Mouse (Mus musculus): Measurements from ENCODE around the gene Atp2b1.
"Not testable (repeated sequence)": the region's sequence is repeated elsewhere in the genome, so short reads cannot be mapped to it uniquely, and the experiment has no call there.

Atp2b1 gene

DNA sequence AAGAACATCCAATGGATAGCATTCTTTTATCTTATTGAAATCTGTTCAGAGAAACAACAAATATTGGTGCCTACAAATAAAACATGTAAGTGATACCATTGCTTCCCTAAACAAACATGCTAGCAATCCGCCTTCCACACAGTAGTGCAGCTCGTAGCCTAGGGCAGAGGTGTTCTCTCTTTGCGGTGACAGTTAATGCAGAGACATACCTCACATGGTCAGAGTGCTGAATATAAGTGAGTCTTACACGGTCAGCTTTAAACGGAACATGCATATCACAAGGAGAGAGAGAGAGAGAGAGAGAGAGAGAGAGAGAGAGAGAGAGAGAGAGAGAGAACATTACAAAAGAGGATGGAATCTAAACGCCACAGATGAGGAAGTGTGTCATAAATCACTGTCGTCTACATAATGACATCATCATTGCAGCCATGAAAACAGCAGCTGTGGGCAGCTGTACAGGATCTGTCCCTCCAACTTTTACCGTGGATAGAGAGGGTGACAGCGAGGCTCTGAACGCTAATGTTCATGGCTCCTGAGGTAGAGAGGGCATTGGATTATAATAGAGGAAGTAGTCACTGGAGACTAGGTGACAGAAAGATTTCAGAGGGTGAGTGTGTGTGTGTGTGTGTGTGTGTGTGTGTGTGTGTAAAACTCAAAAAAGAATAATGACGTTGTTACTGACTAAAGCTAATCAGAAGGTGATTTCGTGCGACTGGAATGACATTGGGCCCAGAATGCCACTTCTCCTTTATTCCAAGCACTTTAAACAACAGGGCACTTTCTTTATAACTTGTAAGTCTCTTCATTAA, 52.4 kb downstream of the Atp2b1 start:
- no peak for DNase-seq

DNA sequence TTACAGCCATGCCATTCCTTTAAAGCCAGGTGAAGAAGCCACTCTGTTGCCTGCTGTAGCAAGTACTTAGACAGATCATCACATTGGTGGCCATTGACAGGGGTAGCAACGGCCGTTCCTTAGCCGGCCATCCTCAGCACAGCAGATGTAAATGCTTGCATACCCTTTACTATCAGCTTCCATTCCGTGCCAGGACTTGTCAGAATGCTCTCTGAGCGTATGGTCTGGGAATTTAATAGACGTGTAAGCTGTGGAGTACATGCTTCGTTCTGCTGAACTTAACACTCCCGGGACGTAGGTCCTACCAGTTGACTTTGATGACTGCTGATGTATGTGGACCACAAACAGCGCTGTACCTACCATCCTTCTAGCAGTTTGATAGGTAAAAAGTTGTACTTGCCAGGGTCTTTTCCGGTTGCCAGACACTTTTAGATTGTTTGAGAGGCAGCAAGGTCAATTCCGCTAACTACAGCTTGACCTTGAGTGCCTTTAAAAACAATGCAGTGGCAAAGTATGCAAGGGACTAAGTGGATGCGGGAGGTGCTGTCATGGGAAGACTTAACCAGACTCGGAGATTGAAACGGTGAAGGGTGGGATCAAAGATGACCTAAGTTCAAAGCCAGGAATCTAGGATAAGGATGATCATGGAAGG, 53.2 kb downstream of the Atp2b1 start:
- DNase-seq, result no peak

DNA sequence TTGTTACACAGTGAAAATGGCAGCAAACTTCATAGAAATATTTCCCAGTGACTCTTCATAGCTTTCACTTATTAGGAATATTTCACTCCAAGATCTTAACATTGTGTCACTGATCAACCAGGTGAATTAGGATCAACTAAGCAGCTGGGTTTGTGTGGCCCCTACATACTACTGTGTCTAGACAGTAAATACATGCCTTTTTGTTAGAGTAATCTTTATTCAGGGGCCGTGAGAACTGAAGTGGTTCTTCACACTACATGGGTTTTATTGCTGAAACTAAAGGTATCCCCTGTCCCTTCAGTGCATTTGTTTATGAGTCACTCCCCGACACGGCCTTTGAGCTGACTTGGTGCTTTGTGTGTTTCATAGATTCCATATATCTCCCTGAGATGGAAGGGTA, 56.7 kb downstream of the Atp2b1 start:
- no peak for DNase-seq

DNA sequence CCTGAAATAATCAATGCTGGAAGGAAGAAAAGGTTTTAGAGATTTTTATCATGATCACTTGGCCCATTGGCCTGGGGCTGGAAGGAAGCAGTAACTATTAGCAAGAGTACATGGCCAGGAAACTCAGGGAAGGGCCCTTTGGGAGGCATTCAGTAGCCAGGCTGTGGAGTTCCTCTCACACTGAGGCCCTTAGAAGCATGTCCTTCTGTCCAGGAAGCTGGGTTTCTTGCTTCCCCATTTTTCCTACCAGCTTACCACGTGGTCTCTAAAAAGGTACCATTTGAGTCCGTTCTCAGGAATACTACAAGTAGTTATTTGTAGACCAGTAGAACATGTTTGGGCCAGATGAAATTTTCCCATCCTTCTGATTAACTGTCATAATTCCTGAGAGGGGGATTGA, 58.2 kb downstream of the Atp2b1 start:
- DNase-seq, result no peak

DNA sequence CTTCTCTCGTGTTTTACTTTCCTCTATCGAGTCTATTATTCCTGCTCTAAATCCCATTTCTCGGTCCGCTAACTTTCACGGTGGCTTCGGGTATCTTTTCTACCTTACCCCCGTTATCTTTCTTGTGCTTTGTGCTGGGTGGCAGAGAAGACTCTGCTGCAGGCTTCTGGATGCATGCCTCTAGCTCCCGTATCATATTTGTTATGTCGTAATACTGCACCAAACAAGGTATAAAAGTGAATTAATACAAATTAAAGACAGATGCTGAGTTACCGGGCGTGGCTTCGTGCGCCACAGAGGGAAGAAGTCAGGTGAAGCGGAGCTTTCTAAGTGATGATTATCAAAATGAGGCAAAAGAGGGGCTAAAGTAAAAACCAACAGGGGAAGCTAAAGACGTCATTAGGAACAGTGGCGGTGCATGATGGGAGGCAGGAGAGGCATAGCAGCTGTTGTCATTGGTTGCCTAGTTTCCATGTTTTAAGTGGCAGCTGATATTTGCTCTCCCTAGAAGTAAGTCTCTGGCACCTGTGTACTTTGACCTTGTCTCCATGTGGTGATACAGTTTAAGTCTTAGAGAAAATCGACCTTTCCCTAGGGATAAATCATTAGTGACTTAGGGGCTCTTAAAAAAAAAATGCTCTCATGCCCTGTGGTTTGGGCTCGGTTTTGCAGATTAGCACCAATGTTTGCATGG, 58.9 kb downstream of the Atp2b1 start:
- DNase-seq, result no peak

DNA sequence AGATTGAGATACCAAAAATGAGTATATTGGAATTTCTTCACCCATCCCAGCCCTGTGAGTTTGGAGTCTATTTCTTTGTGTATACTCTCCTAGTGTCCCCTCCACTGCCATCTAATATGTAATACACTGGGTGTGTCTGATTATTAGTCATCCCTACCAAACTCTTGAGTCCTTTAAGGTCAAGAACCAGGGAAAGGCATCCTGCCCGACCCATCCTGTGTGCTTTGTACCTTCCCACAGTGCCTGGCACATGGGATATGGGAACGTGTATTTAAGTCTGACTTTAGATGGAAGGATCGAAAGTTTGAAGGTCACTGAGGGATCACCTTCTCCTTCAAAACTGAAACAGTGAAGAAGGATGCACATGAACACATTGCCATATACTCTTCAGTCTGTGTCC, 60.4 kb downstream of the Atp2b1 start:
- no peak for DNase-seq

DNA sequence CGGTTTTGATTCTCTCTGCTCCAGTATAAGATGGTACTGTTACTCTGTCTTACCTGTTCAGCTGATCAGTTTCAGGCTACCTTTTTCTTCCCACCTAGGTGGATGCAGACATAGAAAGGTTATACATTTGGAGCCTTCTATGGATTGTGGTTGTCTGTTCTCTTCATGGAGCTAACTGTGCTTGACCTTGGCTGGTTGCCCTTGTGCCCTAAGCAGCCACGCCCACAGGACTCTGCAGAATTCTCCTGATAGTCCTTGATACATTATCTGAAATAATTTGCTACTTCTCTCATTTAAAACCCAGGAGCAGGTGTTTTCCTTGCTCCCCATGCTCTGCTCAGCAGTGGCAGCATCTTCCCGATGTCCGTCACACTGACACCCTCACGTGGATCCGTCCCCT, 61.4 kb downstream of the Atp2b1 start:
- no peak for DNase-seq

DNA sequence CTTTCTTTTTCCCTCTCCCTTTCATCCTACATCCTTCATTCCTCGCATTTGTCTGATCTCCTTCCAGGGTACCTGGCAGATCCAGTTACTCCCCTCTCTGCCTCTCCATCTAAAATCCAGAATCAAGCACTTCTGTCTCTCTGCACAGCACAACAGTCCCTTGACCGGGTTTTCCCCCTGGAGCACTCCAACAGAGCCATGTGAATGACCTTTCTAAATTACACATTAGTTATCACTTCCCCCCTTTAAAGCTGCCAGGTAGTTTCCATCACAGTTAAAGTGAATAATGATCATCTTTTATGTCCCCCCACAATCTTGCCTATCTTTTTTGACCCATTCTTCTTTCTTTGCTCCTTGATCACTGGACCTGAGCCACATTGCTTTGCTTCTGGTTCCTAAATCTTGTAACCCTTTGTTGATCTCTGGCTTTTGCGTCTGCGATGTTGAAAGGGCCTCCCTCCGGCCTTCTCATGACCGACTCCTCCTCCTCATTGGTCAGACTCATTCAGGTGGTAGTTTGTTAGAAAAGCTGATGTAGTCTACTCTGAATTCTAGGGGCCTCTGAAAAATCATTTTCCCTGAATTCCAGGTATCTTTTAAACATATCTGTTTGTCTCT, 62.8 kb downstream of the Atp2b1 start:
- DNase-seq, result no peak

DNA sequence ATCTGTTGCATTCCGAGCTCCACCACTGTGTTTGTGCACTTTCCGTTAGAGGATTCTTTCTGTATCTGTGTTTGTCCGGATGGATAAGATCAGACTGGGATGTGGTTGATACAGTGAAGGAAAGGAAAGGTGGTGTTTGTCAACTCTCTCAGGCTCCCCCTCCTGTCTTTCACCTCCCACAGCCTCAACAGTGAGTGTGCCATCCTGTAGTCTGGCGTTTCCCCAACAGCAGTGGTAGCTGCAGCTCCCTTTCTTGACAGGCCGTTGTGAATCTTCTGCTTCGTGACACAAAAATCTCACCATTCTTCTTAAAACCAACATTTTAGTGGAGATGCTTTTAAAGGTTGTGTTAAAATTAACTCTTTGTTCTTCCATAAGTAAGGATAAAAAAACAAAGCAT, 64.6 kb downstream of the Atp2b1 start:
- no peak for DNase-seq

DNA sequence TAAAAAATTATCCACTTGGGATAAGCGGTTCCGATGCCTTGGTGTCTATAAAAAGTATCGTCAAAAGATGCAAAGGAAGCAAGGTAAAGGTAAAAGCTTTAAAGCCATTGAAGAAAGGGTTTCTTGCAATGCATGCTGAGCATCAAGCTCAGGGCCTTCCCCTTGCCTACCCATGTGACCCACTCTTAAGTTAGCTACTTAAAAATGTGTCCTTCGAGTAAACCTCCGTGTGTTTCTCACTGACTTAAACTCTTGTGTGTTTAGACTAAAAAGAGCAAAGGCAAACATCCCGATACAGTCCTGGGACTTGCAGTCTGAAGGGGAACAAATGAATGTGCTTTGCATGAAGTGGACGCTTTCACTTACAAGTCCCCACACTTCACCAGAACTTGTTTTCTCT, 65.1 kb downstream of the Atp2b1 start:
- no peak for DNase-seq

DNA sequence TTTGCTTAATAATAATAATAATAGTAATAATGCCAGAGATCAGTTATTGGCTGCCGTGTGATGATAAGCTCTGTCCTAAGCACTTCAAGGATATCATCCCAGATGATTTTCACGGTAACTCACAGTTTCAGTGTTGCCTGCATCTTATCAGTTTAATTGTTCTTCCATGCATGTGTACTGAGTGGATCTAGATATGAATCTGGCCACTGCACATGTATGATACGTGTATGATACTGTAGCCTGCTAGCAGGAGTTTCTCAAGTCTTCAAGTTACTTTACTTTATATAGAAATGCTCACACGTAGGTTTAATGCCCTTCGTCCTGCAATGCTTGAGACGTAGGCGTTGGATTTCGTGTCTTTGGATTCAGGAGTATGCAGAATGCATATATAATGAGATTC, 65.7 kb downstream of the Atp2b1 start:
- no peak for DNase-seq

DNA sequence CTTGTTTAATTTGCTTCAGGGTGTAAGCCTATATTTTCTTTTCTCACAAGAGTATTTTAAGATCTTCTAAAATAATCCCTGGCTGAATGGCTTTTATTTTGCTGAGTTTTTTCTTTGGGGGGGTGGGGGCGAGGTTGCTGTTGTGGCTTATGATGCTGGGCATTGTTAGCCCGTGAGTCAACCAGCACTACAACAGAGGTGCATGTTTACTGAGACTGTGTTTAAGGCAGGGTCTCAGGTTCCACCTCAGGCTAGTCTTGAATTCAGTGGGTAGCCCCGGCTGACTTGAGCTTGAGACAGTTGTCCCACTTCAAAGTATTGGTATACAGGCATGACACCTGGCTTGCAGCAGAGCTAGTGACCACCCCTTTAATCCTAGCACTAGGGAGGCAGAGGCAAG, 77.8 kb downstream of the Atp2b1 start:
- DNase-seq, result no peak

DNA sequence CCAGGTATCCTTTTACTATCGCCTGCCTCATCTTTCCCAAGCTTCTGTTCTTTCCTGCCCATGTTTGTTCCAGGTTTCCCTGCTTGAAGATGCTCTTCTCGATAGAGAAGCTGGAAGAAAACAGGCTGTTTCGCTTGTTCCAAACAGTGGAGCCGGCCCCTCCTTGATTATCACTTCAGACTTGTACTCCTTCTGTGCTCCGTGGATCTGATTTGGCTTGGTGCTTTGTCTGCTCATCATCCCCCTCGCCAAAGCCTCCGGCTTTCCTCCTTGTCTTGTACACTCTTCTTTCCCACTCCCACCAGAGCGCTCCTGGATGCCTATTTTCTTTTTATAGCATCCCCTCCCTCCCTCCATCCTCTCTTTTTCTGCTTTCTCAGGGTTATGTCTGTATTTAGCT, 79.0 kb downstream of the Atp2b1 start:
- no peak for DNase-seq

DNA sequence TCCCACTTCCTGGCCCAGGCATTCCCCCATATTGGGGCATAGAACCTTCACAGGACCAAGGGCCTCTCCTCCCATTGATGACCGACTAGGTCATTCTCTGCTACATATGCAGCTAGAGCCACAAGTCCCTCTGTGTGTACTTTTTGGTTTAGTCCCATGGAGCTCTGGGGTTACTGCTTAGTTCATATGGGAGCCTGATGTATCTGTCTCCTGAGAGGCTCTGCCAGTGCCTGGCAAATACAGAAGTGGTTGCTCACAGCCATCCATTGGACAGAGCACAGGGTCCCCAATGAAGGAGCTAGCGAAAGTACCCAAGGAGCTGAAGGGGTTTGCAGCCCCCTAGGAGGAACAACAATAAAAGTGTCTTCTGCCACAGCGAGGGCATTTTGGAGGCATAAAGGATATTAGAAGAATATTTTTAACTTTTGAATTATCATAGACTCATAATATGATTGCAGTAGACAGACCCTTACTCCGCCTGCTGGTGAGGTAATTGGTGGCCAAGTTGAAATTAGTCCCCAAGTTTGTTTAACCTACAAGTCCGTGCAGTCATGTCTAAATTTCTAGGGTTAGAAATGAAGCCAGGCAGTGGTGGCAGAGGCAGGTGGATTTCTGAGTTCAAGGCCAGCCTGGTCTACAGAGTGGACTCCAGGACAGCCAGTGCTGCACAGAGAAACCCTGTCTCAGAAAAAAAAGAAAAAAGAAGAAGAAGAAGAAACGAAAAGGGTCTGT, 81.0 kb downstream of the Atp2b1 start:
- DNase-seq, result not testable (repeated sequence)

DNA sequence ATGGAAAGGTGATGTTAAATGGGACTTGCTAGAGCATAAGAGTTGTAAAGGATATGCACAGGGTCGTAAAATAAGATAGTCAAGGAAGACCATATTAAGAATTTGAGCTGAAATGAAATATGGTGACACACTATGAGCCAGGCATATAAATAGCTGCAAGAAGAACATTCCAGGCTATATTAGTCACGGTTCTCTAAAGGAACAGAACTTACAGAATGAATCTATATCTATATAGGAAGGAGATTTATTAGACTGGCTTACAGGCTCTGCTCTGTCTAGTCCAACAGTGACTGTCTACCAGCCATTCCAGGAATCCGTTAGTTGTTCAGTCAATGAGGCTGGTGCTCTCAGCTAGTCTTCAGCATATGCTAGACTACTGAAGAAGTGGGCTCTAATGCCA, 90.7 kb downstream of the Atp2b1 start:
- DNase-seq, result no peak

DNA sequence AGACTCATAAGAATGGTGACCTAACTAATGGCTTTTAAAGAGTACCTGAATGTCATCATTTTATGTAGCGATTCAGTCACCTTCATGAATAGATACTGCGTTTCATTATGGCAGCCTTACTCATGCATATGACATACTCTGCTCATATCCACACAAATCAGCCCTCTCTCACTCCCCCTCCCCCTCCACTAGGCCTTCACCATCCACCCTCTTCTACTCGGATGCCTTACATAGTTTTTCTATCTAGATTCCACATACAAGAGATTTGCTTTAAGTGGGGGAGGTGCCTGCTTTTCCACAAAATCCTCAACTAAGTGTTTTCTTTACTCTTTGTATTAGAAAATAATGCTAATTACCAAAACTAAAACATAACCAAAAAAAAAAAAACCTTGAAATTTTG, 96.9 kb downstream of the Atp2b1 start:
- DNase-seq, result no peak

DNA sequence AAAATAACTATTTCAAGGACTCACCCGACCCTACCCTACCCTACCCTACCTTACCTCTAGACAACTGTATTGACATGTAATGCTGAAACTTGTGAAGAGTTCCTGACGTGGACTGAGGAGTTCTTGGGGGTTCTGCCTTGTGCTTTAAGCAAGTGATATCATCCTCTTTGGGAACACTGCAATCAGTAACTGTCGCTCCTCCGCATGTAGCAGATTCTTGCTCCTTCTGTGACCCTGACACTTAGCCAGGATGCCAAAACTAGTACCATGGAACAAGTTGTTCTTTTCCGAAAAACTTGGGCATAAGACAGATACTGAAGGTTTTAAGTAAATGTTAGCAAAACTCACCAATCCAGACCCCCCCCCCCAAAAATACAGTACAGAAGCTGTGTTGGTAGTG, 97.9 kb downstream of the Atp2b1 start:
- DNase-seq, result no peak

DNA sequence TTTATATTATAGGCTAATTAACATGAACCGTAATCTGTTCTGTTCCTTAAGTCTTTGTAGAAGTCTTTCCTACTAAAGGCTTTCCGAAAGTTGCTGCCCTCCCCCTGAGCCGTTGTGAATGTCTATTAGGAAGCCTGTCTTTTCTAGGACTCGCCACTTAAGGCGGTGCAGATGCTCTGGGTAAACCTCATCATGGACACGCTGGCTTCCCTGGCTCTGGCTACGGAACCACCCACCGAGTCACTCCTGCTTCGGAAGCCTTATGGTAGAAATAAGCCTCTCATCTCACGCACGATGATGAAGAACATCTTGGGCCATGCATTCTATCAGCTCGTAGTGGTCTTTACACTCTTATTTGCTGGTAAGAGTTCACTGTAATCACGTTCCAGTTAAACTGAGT, 100.5 kb downstream of the Atp2b1 start:
- no peak for DNase-seq

DNA sequence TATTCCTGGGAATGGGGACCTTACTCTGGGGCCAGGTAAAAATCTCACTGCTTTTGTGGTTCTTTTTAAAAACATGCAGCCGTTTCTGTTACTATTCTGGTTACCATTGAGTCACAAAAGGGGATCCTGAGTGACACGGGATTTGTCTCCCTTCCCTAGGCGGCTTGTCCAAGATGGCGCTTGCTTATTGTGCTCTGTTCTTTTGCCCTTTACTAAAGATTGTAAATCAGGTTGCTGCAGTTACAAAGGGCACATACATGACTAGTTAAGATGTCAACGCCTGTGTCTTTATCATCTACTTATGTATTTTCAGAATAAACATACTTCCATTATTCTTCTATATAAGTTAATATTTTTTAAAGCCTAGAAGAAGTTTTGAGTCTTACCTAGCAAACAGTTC, 102.8 kb downstream of the Atp2b1 start:
- DNase-seq, result no peak

DNA sequence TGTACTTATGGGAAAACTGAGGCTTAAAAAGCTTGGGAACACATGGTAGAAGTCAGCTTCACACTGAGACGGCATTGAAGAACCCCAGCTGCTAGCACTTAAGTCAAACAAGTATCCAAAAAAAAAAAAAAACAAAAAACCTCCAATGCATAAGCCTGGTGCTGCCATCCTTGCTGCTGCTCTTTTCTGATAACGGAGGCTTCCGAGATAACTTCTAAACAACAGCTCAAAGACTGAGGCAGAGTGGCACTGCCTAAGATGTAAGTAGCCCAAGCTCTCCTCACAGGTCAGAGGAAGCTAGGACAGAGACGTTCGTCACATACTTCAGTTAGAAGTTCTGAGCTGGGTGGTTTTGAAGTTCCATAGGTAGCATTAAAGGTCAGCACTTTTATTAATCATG, 113.3 kb downstream of the Atp2b1 start:
- DNase-seq, result no peak

DNA sequence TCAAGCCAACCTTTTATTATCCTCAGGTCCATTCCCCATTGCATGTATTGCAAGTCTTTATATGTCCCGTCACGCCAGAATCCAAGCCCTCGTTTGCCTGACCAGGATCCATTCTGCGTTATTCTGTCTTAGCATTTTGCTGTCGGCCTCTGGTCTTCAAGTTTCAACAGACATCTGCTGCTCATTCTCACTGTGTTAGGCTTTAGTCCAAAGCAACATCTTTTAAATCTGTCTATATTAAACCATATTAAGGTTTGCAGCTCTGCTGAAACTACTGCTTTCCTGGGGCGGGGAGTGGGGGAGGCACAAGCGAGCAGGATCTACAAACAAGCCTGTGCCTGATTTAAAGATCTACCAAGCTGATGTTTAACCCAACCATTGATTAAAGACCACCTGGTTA, 115.6 kb downstream of the Atp2b1 start:
- DNase-seq, result no peak

DNA sequence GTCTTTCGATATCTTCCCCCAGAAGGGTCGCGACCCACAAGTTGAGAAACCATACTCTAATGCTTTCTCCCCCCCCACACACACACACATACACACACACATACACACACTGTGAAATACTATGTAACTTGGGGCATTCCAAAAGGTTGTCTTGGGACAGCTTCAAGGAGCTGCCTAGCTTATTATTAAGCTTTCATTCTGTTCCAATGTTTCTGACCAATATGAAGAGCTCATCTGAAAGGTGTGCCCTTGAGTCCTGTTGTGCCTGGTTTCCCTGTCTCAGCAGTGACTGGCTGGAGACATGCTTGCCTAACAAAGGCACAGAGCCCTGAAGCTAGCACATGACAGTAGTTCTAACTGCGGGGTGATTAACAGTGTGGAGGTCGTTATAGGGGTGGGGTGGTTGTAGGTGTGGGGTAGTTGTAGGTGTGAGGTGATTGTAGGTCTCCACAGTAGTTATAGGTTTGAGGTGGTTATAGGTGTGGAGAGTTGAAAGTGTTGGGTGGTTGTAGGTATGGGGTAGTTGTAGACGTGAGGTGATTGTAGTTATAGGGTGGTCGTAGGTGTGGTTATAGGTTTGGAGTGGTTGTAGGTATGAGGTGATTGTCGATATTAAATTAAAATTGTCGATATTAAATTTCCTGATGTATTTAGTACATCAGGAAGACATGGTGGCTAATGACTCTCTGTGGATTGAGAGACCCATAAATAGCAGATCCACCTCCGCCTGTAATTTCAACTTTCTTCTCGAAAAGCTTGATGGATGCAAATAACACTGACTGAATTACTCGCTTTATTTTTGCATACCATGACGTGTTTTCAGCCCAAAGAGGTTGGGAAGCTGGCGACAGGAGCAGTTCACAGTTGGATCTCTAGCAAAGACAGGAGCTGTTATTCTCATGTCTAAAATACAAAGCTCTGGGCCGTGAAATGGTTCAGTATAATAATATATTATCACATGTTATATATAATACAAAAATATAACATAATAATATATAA, 119.9 kb downstream of the Atp2b1 start:
- no peak for DNase-seq

Data from spleen, adult 18-20 months (tissue).